Mouse (Mus musculus): ENCODE results near the gene Def8.

Def8 gene

DNA sequence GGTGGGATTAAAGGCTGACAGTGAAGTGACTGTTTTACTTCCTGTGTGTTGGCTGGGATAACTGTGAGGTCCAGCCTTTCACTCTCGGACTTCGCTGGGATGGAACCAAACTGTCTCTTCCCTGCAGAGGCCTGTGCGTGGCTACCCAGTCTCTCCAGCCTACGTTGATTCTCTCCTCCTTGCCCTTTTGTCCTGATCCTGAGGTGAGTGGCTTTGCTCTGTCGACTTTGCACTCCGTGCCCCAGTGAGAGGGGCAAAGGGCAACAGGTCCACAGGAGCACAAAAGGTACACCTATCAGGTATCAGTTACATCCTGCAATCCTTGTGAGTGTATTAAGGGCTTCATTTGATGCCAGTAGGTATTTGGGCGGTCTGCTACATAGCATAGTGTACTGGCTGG, at the start of gene Def8:
Gene Def8 (plus strand): TSS at position 87 of the 400 bp plus-strand sequence.
- in situ Hi-C loops (cut with MboI) = no loop called here

GRCm38 (mm10) chr8:123374239-123374578, 49.1 kb upstream of the Def8 start:
- in situ Hi-C loops (cut with MboI) = no loop called here

DNA sequence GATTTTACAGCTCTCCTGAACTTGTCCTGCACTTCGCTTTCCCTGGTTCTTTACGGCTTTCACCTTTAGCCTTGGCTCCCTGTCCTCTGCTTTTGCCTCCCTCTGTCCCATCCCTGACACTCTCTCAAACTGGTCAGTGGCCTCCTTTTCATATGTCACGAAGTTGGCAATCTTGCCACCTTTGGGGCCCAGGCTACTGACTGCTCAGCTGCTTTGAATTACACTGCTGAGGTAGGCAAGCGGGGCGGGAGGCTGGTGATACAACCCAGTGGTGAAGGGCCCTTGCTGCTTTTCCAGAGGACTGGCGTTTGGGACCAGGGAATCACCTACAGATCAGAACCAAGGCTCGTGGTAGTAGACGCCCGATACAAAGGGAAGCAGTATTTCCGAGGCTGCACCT, 47.6 kb upstream of the Def8 start:
- in situ Hi-C loops (cut with MboI) = no loop called here

DNA sequence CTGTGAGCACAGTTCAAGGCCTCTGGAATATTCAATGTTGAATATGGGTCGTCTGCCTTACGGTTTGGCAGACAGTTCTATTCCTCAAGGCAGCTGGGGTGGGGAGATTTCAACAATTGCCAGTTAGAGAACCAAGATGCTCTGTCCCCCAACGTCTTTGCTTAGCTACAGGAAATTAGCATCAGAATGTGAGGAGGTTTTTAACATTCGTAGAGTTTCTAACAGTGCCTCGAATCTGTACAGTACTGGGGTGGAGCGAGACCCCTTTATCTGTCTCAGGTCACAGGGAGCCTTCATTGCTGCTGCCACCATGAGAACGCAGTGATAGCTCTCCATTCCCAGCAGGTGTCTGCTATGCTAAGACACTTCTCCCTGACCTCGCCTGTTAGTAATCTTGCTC, 47.2 kb upstream of the Def8 start:
- in situ Hi-C loops (cut with MboI) = no loop called here

- in situ Hi-C loops (cut with MboI) = no loop called here
These were observed 41.6 kb upstream of the Def8 start for GRCm38 (mm10) chr8:123381711-123382110.

DNA sequence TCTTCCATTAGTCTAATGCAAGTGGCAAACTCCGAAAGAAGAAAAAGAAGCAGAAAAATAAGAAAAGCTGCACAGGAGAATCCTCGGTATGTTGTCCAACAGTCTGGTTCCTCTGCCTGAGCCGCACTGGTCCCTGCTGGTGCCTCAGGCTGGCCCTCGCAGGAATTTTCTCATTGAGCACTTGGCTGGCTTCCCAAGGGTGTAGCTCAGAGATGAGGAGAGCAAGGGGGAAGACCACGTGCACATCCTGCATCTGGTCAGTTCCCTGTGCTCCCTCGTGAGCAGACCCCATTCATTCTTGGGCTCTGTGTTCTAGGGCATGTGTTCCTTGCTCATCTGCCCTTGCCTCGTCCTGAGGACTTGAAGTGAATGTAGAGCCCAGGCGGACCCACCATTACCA, 40.8 kb upstream of the Def8 start:
- in situ Hi-C loops (cut with MboI) = no loop called here

- in situ Hi-C loops (cut with MboI) = no loop called here
These were observed 38.3 kb upstream of the Def8 start for GRCm38 (mm10) chr8:123384883-123385540.

DNA sequence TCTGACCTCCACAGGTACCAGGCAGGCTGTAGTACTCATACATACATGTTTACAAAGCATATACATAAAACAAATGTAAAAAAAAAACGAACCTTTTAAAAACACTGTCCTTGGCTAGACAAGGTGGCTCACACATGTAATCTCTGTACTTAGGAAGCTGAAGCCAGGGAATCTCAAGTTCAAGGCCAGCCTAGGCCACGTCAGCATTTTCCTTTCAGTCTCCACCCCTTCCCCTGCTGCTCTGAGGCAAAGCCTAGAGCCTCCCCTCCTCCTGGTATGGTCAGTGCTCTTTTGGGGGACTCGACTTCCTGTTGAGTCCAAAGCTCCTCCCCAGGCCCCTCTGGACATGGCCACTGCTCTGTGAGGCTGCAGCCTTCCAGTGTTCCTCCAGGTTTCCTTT, 36.3 kb upstream of the Def8 start:
- in situ Hi-C loops (cut with MboI) = no loop called here

DNA sequence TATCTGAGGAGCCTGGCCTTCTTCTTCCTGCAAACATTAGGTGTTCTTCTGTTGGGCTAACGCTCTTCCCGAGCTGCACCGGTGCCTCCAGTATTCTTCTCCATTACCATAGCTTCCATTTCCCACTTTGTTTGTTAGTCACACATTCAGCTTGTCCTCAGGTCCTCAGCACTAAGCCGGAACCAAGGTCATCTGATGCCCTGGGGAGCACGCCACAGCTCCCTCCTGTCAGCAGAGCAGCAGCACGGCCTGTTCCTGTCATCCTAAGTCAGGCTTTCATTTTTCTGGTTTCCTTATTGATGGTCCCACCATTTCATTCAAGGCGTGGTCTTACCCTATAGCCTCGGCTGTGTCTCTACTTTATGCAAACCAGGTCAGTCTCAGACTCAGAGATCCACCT, 35.5 kb upstream of the Def8 start:
- in situ Hi-C loops (cut with MboI) = no loop called here

GRCm38 (mm10) chr8:123389026-123389425, 34.3 kb upstream of the Def8 start:
- in situ Hi-C loops (cut with MboI) = no loop called here

- in situ Hi-C loops (cut with MboI) = no loop called here
These were observed 25.0 kb upstream of the Def8 start for GRCm38 (mm10) chr8:123398308-123398707.

GRCm38 (mm10) chr8:123401936-123402335, 21.4 kb upstream of the Def8 start:
- in situ Hi-C loops (cut with MboI) = no loop called here

DNA sequence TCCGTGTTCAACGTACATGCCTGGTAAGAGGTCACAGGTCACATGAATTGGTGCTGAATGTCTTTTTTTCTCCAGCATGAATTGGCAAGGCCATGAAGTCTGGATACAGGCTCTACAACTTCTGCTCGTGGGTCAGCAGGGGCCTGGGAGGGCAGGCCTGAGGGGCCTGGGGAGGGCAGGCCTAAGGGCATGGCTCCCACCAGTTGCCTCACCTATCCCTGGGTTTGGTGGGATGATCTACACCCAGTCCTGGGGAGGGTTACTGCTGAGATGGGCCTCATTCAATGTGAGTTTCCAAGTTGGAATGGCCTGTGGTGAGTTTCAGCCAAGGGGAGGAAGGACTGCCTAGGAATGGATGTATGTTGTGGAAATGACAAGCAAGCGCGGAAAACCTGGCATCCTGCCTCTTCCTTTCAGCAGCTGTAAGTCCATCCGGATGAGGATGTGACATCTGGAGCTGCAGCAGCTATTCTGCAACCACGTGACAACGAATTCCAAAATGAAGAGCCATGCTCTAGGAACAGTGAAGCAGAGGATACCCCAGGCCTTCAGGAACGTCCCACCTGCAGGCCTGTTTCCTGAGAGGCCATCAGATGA, 20.5 kb upstream of the Def8 start:
- in situ Hi-C loops (cut with MboI) = no loop called here

- in situ Hi-C loops (cut with MboI) = no loop called here
These were observed 18.8 kb upstream of the Def8 start for GRCm38 (mm10) chr8:123404521-123404920.

DNA sequence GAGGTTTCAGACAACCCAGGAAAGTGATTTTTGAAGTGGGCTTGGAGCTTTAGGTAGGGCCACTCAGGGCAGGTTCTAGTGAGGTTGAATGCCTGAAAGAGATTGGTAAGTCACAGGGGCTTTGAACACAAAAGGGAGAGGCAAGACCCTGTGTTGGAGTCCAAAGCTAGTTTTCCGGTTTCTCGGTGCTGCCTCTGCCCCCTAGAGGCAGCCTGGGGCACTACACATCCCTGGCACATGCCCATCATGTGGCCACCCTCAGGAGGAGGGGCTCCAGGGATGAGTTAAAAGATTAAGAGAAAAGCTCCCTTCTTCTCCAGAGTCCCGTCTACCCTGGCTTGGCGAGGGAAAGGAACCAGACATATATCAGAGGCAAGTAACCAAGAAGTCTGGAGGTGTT, 16.5 kb upstream of the Def8 start, which contains the start of gene Mc1r:
Gene Mc1r (plus strand): TSS at position 322 of the 400 bp plus-strand sequence.
- in situ Hi-C loops (cut with MboI) = no loop called here

DNA sequence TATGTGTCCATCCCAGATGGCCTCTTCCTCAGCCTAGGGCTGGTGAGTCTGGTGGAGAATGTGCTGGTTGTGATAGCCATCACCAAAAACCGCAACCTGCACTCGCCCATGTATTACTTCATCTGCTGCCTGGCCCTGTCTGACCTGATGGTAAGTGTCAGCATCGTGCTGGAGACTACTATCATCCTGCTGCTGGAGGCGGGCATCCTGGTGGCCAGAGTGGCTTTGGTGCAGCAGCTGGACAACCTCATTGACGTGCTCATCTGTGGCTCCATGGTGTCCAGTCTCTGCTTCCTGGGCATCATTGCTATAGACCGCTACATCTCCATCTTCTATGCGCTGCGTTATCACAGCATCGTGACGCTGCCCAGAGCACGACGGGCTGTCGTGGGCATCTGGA, 15.7 kb upstream of the Def8 start:
- in situ Hi-C loops (cut with MboI) = no loop called here

GRCm38 (mm10) chr8:123408586-123409544, 14.5 kb upstream of the Def8 start:
- in situ Hi-C loops (cut with MboI) = no loop called here

GRCm38 (mm10) chr8:123410049-123410587, 13.2 kb upstream of the Def8 start:
- in situ Hi-C loops (cut with MboI) = no loop called here

DNA sequence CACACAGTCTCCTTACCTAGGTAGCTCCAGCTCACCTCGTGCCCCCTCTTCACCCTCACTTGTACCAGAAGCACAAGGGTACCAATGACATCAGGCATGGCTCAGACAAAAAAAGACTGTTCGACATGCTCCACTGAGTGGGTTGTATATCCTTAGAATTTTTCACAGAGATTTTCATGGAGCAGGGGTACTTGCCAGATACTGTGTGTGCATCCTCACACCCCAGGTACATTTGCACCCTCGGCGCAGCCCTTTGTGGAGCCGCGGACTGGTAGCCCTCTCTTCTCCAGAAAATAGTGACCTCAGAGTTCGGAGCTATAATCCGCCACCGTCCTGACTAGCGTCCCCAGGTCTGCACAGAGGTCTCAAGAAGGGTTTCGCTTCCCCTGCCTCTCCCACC, 12.5 kb upstream of the Def8 start:
- in situ Hi-C loops (cut with MboI) = no loop called here

- in situ Hi-C loops (cut with MboI) = no loop called here
These were observed 12.1 kb upstream of the Def8 start, which contains the start of gene Tubb3 for GRCm38 (mm10) chr8:123411246-123411645. Gene Tubb3, plus strand, starts transcription at chr8:123411424.

DNA sequence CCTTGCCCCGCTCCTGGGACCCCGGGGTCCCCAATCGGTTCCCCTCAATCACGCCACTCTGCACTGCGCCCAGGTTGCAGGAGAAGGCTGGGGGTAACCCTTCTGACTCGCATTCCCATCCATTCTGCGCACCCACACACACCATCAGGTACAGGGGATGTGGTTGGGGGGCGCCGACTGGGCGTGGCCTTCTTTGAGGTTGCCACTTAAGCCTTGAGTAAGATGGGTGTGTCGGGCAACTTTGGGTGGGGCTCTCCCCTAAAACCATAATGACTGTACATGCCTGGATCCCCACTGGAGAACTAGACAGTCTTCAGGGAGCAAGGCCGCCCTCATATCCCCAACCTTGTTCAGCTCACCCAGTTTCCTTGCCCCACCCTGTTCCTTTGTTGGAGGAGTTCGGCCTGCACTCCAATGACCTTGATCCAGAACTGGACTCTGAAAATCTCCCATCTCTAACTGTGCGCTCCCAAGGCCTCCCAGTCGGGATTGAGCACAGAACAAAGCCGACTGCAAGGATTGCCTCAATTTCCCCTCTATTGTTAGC, 11.5 kb upstream of the Def8 start:
- in situ Hi-C loops (cut with MboI) = no loop called here

DNA sequence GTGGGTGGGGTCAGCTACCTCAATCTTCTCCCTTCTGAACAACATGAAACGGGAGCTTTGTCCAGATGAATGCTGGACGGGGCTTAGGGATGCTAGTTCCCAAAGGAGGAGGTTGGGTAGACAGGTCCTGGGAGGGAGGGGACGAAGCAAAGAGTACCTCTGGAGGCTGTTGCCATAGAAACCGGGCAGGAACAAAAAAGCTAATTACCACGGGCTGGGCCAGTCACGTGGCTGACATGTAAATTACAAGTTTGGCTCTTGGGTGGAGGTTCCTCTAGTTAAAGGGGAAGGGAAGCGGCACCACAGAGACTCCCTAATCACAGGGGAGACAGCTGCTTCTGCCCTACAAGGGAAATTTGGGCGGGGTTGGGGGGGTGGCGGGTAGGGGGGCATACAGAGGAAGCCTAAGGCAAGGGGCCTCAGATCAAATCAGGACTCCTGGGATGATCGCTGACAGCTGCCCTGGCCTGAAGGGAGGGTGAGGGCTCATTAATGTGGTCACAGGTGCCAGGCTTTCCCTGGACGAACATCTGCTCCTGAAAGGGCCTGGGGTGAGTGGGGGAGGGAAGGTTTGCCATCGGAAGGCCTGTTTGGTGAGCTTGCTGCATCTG, 10.7 kb upstream of the Def8 start:
- in situ Hi-C loops (cut with MboI) = no loop called here

Measured in mature B cell (primary cell).